Mouse (Mus musculus): ENCODE data around the gene Ncoa6. TPM values are rescaled to one million over a fixed set of nuclear protein-coding genes. Genes with fewer than 3 reads are reported as not detected.

Gene Ncoa6
- polyA plus RNA-seq, 1 experiment from 2014 or later = 12.0 TPM

DNA sequence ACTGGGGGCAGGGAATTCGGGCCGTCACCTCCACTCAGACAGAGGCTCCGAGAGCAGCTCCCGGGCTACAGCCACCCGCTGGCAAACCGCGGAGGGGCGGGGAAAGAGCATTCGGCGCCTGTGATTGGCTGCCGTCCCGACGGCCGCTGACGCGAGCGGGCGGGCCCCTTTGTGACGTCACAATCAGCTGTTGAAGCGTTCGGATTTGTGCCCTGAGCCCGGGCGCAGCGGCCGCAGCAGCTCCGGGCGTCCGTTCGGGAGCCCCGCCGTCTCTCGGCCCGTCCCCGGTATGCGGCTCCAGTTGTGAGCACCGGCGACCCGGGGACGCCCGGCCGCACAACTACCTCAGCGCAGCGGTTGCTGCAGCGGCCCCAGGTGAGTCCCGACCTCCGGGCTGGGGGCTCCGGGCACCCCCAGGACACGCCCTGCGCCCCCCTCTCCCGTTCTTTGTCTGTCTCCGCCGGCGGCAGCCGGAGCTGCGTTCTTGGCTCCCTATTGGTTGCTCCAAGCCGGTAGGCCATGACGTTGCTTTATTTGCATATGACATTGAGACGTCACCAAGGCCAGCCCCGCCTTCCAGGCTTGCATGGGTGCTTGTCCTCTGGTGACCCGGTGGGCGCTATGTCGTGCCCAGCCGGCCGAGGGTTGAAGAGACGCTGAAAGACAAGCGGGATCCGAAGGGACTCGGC lies 91.9 kb downstream of the Ncoa6 start:
- H3K27me3 ChIP-seq (replicated peaks) = peaks cover 19% of the 10 kb centered on the region
- peak overlapping the region; percentile 100 for H3K27ac ChIP-seq (replicated peaks)
- H3K9me3 ChIP-seq = no peaks in the 10 kb centered on the region
- H3K9ac ChIP-seq = peak overlapping the region; percentile 97
- ATAC-seq (ENCODE audit: extremely low read depth, insufficient number of reproducible peaks, low FRiP score, low TSS enrichment) = peak; percentile 92
- peaks cover 20% of the 10 kb centered on the region for H3K36me3 ChIP-seq
- peak overlapping the region; percentile 91 for H3K4me2 ChIP-seq
- under 1% methylated on average over 68 of the region's 68 CpGs for WGBS
- H3K4me3 ChIP-seq = peak overlapping the region; percentile 87
- H3K4me1 ChIP-seq = peaks cover 45% of the 10 kb centered on the region

DNA sequence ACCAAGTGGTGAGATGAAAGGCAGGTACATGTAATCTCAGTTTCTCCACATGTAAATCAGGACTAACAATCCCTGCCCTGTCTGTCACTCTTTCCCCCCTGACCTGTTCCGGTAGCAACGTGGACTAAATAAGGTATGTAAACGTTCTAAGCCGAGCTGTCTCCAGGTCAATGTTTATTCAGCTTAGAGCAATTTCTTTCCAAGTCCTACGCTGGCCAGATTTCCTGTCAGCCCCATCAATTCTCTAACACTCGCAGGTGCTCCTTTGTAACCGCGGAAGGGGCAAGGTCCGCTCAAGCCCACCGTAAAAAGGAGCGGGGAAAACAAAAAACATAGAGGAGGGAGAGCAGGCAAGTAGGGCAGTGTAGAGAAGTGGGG lies 92.6 kb downstream of the Ncoa6 start:
- Histone ChIP-seq H3K27ac (replicated peaks) (peak overlapping the region; percentile 100), H3K4me3 (peak overlapping the region; percentile 87), H3K9ac (peak overlapping the region; percentile 97), H3K9me3 (no peaks in the 10 kb centered on the region), H3K27me3 (replicated peaks) (peaks cover 19% of the 10 kb centered on the region), H3K4me1 (peaks cover 38% of the 10 kb centered on the region), H3K4me2 (peak overlapping the region; percentile 91), H3K36me3 (peaks cover 13% of the 10 kb centered on the region)
- 4% methylated on average over 11 of the region's 11 CpGs for WGBS
- ATAC-seq (ENCODE audit: extremely low read depth, insufficient number of reproducible peaks, low FRiP score, low TSS enrichment) = no peak

DNA sequence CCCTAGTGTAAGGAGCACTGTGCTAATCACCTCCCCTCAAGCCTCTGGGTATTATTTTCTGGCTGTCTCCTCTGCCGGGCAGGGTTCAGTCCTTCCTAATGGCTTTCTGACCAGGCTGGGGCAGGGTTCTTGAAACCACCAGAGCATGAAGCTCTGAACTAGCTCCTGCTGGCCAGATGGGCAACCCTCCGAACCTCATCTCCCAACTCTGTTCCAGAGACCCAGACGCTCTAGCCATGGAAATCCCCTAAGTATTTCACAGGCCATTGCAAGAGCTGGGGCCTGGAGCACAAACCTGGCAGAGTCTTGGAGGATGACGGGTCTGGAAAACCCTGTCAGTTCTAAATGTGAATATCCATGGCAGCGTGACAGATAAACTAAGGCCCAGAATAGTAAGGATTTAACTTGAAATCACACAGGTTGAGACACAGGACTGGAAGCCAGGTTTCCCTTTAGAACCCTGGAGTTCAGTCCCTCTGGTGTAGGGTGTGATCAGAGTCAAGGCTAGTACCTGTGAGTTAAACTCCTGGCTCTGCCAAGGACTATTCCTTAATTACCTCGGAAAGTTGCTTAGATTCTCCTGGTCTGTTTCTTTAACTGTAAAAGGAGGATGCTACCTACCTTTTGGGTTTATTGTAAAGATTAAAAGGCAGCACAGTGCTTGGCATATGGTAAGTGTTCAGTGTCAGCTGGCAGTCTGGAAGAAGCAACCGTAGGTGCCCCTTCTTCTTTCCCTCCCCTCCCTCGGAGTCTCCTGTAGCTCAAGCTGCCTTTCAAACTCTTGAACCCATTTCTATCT lies 93.2 kb downstream of the Ncoa6 start, which contains the start of gene Trp53inp2:
Gene Trp53inp2 (plus strand): TSS at position 799 of the 799 bp plus-strand sequence.
- Histone ChIP-seq H3K9ac (peak within 1 kb of the TSS; percentile 97), H3K9me3 (no peaks in the 10 kb centered on the region), H3K36me3 (peaks cover 7% of the 10 kb centered on the region), H3K27ac (replicated peaks) (peak within 1 kb of the TSS; percentile 100), H3K4me3 (peak within 1 kb of the TSS; percentile 87), H3K4me2 (peak within 1 kb of the TSS; percentile 91), H3K4me1 (peaks cover 35% of the 10 kb centered on the region), H3K27me3 (replicated peaks) (peaks cover 19% of the 10 kb centered on the region)
- 59% methylated on average over 8 of the region's 8 CpGs for WGBS
- ATAC-seq (ENCODE audit: extremely low read depth, insufficient number of reproducible peaks, low FRiP score, low TSS enrichment) = no peak

DNA sequence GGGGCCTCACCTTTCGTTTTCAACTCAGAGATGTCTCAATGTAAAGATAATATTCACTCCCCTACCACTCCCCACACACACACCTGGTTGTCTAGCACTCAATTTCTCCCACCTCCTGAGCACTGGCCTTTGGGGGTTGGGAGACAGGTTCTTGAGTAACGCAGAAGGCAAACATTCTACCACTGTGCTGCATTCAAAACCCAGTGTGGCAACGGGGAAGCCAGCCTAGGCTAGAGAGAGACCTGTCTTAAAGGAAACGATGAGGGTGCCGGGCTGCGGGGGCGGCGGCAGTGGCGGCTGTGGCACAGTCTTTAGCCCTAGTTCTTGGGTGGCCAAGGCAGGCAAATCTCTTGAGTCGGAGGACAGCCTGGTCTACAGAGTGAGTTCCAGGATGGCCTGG lies 97.5 kb downstream of the Ncoa6 start:
- WGBS = 72% methylated on average over 10 of the region's 10 CpGs
- Histone ChIP-seq H3K27ac (replicated peaks) (no peak overlapping the region), H3K27me3 (replicated peaks) (peaks cover 19% of the 10 kb centered on the region), H3K9me3 (no peaks in the 10 kb centered on the region), H3K4me1 (peaks cover 17% of the 10 kb centered on the region), H3K36me3 (no peaks in the 10 kb centered on the region), H3K4me2 (no peak overlapping the region), H3K4me3 (no peak overlapping the region), H3K9ac (no peak overlapping the region)
- ATAC-seq (ENCODE audit: extremely low read depth, insufficient number of reproducible peaks, low FRiP score, low TSS enrichment) = no peak

DNA sequence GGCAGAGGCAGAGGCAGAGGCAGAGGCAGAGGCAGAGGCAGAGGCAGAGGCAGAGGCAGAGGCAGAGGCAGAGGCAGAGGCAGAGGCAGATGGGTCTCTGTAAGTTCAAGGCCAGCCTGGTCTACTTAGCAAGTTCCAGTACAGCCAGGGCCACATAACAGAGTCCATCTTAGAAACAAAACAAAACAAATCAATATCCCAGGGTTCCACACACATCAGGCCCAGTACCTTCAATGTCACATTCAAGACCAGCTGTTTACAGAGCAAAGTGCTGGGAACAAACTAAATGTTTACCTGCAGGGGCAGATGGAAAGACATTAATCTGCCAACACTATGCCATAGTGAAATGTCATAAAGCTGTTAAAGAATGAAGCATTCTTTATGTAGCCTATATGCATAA lies 99.2 kb downstream of the Ncoa6 start:
- no peak overlapping the region for H3K27ac ChIP-seq (replicated peaks)
- H3K4me1 ChIP-seq = peaks cover 21% of the 10 kb centered on the region
- H3K27me3 ChIP-seq (replicated peaks) = peaks cover 5% of the 10 kb centered on the region; the same call in 1 of the 2 replicates
- H3K36me3 ChIP-seq = no peaks in the 10 kb centered on the region
- H3K4me2 ChIP-seq = no peak overlapping the region
- no peak for ATAC-seq (ENCODE audit: extremely low read depth, insufficient number of reproducible peaks, low FRiP score, low TSS enrichment)
- no peaks in the 10 kb centered on the region for H3K9me3 ChIP-seq
- no peak overlapping the region for H3K9ac ChIP-seq
- no peak overlapping the region for H3K4me3 ChIP-seq

DNA sequence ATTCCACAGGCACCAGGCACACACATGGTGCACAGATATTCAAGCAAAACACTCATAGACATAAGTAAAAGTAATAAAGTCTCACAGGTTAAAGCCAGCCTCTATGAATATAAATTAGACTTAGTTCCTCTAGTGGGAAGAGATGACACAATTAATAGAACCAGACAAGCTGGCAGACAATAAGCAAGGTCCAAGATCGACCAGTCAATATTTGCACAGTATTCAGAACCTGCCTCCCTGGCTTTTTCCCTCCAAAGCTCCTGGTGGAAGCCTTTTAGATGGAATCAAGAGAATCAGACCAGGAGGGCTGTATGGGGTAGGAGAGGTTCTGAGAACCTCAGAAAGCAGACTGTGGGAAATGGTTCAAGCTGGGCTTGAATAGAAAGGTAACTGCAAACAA lies 99.8 kb downstream of the Ncoa6 start:
- Histone ChIP-seq H3K4me3 (no peak overlapping the region), H3K27me3 (replicated peaks) (no peaks in the 10 kb centered on the region; the same call in 1 of the 2 replicates), H3K36me3 (no peaks in the 10 kb centered on the region), H3K4me2 (no peak overlapping the region), H3K27ac (replicated peaks) (no peak overlapping the region), H3K9ac (no peak overlapping the region), H3K9me3 (no peaks in the 10 kb centered on the region), H3K4me1 (peaks cover 28% of the 10 kb centered on the region)
- ATAC-seq (ENCODE audit: extremely low read depth, insufficient number of reproducible peaks, low FRiP score, low TSS enrichment) = no peak
- 74% methylated on average over 1 of the region's 1 CpGs for WGBS

DNA sequence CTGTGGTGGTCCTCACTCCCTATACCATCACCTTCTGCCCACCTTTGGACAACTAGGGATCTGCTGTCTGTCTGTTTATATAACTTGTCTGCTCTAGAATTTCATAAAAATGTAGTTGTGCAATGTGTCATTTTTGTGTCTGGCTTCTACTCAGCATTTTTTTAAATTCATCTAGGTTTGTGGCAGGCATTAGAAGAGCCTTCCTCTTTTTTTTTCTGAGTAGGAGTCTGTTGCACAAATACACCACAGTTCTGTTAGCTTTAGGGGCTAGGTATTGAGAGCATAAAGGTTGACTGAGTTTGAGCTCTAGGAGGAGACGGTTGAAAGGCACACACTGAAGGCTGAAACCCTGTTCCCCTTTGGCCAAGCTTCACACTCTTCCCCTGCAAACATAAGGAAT lies 100.4 kb downstream of the Ncoa6 start:
- Histone ChIP-seq H3K9ac (no peak overlapping the region), H3K4me2 (no peak overlapping the region), H3K4me1 (peaks cover 30% of the 10 kb centered on the region), H3K27me3 (replicated peaks) (no peaks in the 10 kb centered on the region; the same call in 1 of the 2 replicates), H3K27ac (replicated peaks) (no peak overlapping the region), H3K4me3 (no peak overlapping the region), H3K9me3 (no peaks in the 10 kb centered on the region), H3K36me3 (no peaks in the 10 kb centered on the region)
- no peak for ATAC-seq (ENCODE audit: extremely low read depth, insufficient number of reproducible peaks, low FRiP score, low TSS enrichment)
- 68% methylated on average over 1 of the region's 1 CpGs for WGBS

DNA sequence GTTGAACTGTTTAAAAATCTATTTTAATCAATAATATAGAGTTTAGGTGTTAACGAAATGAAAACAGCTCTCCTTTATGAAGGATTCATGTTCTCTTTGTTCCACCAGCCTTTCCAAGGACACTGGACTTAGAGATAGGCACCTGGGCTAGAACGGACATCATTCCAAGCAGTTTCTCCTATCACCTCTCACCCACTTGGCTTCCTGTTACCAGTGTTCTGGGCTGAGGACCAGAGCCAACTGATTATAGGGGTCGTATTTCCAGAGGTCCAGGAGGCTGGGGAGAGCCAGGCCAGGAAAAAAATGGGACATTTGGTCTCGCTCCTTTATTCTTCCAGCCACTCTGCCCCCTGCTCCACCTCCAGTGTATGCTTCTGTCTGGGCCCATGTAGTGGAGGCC lies 101.2 kb downstream of the Ncoa6 start:
- Histone ChIP-seq H3K9ac (no peak overlapping the region; the same call in 1 of the 2 replicates), H3K27ac (replicated peaks) (peak overlapping the region; percentile 76), H3K4me2 (no peak overlapping the region), H3K36me3 (no peaks in the 10 kb centered on the region), H3K9me3 (no peaks in the 10 kb centered on the region), H3K4me1 (peaks cover 30% of the 10 kb centered on the region), H3K27me3 (replicated peaks) (no peaks in the 10 kb centered on the region; the same call in 1 of the 2 replicates), H3K4me3 (no peak overlapping the region)
- 28% methylated on average over 4 of the region's 4 CpGs for WGBS
- no peak for ATAC-seq (ENCODE audit: extremely low read depth, insufficient number of reproducible peaks, low FRiP score, low TSS enrichment)

DNA sequence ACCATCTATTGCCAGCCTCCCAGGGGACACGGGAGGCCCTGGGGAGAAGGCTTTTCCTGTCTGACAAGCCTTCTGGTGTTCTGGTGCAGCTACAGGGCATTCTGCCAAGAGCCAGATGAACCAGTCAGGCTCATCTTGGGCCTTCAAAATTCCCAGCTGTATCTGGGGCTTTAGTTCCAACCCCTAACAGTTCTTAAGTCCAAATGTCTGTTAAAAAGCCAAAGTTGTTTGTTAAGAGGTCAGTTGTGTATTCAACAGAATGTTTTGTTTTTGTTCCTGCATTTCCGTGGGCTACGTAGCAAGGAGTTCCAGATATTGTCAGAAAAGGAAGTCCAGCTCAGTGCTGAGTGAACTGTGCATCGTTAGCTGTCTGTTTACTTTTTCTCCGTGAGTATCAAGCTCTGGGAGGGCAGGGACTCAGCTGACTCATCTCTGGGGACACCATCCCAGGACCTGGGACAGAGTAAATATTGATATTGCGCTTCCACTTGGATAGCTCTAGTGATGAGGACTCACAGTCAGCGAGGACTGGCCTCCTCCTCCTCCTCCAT lies 104.3 kb downstream of the Ncoa6 start:
- 38% methylated on average over 7 of the region's 7 CpGs for WGBS
- Histone ChIP-seq H3K27me3 (replicated peaks) (no peaks in the 10 kb centered on the region), H3K4me3 (no peak overlapping the region), H3K4me2 (no peak overlapping the region), H3K27ac (replicated peaks) (peak overlapping the region; percentile 88), H3K9ac (no peak overlapping the region), H3K36me3 (no peaks in the 10 kb centered on the region), H3K4me1 (peaks cover 30% of the 10 kb centered on the region), H3K9me3 (no peaks in the 10 kb centered on the region)
- no peak for ATAC-seq (ENCODE audit: extremely low read depth, insufficient number of reproducible peaks, low FRiP score, low TSS enrichment)

DNA sequence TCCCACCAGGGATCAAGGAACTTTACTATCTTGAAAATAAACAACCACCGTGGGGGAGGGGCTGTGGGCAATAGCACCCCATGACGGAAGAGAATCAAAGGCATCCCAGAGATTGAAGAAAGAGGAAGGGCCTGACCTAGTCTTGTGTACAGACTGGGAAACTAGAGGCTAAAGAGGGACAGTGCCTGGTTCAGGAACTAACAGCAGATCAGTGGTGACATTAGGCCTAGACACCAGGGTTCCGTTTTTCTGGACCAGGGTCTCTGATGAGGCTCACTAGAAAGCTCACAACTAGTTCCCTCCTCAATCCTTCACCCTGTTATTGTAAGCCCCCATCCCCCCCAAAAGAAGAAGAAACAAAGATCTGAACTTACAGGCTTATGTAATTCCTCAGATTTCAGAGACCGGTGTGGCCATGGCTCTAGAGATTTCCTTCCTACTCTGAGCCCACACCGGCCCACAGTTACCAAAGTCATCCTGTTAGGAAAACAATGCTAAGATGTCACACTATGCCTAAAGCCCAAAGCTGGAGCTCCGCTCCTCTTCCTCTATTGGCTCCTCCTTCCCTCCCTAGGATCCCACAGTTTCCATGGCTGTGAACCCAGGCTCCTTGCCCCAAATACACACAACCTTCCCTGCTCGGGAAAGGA lies 105.9 kb downstream of the Ncoa6 start:
- no peak overlapping the region for H3K9ac ChIP-seq
- no peak for ATAC-seq (ENCODE audit: extremely low read depth, insufficient number of reproducible peaks, low FRiP score, low TSS enrichment)
- no peak overlapping the region for H3K4me3 ChIP-seq
- no peaks in the 10 kb centered on the region for H3K36me3 ChIP-seq
- no peak overlapping the region for H3K27ac ChIP-seq (replicated peaks)
- WGBS = 68% methylated on average over 7 of the region's 7 CpGs
- no peak overlapping the region for H3K4me2 ChIP-seq
- no peaks in the 10 kb centered on the region for H3K27me3 ChIP-seq (replicated peaks)
- peaks cover 25% of the 10 kb centered on the region for H3K4me1 ChIP-seq
- H3K9me3 ChIP-seq = no peaks in the 10 kb centered on the region

Measured in heart, embryonic 13.5 days (tissue).